Mouse (Mus musculus): ENCODE results near the gene Gm11168.
"Not testable (repeated sequence)": the region's sequence is repeated elsewhere in the genome, so short reads cannot be mapped to it uniquely, and the experiment has no call there.

Gene Gm11168

GRCm38 (mm10) chr9:3002794-3003396 is at the start of gene Gm11168:
Gene Gm11168, plus strand, starts transcription at chr9:3003346.
- DNase-seq (ENCODE audit: low spot score in 2 of 2), result not testable (repeated sequence)

DNA sequence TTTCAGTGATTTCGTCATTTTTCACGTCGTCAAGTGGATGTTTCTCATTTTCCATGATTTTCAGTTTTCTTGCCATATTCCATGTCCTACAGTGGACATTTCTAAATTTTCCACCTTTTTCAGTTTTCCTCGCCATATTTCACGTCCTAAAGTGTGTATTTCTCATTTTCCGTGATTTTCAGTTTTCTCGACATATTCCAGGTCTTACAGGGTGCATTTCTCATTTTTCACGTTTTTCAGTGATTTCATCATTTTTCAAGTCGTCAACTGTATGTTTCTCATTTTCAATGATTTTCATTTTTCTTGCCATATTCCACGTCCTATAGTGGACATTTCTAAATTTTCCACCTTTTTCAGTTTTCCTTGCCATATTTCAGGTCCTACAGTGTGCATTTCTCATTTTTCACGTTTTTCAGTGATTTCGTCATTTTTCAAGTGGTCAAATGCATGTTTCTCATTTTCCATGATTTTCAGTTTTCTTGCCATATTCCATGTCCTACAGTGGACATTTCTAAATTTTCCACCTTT is 2.6 kb upstream of the Gm11168 start, which contains the start of gene Gm10722:
Gene Gm10722, plus strand, starts transcription at position 478 of the 528 bp plus-strand sequence.
- DNase-seq (ENCODE audit: low spot score in 2 of 2), result peak; percentile 9 to 18

DNA sequence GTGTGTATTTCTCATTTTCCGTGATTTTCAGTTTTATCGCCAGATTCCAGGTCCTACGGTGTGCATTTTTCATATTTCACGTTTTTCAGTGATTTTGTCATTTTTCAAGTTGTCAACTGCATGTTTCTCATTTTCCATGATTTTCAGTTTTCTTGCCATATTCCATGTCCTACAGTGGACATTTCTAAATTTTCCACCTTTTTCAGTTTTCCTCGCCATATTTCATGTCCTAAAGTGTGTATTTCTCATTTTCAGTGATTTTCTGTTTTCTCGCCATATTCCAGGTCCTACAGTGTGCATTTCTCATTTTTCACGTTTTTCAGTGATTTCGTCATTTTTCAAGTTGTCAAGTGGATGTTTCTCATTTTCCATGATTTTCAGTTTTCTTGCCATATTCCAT is 2.1 kb upstream of the Gm11168 start:
- peak in 1 of 2 experiments; percentile 12 for DNase-seq (ENCODE audit: low spot score in 2 of 2)

DNA sequence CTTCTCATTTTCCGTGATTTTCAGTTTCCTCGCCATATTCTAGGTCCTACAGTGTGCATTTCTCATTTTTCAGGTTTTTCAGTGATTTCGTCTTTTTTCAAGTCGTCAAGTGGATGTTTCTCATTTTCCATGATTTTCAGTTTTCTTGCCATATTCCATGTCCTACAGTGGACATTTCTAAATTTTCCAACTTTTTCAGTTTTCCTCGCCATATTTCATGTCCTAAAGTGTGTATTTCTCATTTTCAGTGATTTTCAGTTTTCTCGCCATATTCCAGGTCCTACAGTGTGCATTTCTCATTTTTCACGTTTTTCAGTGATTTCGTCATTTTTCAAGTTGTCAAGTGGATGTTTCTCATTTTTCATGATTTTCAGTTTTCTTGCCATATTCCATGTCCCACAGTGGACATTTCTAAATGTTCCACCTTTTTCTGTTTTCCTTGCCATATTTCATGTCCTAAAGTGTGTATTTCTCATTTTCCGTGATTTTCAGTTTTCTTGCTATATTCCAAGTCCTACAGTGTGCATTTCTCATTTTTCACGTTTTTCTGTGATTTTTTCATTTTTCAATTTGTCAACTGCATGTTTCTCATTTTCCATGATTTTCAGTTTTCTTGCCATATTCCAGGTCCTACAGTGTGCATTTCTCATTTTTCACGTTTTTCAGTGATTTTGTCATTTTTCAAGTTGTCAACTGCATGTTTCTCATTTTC is 1.0 kb upstream of the Gm11168 start:
- peak; percentile 87 to 99 for DNase-seq (ENCODE audit: low spot score in 2 of 2)

- DNase-seq (ENCODE audit: low spot score in 2 of 2), result not testable (repeated sequence)
Observed at GRCm38 (mm10) chr9:3006179-3006578, 3.0 kb downstream of the Gm11168 start.

- peak; percentile 98 to 99 for DNase-seq (ENCODE audit: low spot score in 2 of 2)
Observed at GRCm38 (mm10) chr9:3006636-3007035, 3.5 kb downstream of the Gm11168 start.

DNA sequence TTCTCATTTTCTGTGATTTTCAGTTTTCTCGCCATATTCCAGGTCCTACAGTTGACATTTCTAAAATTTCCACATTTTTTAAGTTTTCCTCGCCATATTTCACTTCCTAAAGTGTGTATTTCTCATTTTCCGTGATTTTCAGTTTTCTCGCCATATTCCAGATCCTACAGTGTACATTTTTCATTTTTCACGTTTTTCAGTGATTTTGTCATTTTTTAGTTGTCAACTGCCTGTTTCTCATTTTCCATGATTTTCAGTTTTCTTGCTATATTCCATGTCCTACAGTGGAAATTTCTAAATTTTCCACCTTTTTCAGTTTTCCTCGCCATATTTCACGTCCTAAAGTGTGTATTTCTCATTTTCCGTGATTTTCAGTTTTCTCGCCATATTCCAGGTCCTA is 4.1 kb downstream of the Gm11168 start:
- DNase-seq (ENCODE audit: low spot score in 2 of 2), result not testable (repeated sequence)

DNA sequence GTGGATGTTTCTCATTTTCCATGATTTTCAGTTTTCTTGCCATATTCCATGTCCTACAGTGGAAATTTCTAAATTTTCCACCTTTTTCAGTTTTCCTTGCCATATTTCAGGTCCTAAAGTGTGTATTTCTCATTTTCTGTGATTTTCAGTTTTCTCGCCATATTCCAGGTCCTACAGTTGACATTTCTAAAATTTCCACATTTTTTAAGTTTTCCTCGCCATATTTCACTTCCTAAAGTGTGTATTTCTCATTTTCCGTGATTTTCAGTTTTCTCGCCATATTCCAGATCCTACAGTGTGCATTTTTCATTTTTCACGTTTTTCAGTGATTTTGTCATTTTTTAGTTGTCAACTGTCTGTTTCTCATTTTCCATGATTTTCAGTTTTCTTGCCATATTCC is 6.2 kb downstream of the Gm11168 start:
- DNase-seq (ENCODE audit: low spot score in 2 of 2), result not testable (repeated sequence)

DNA sequence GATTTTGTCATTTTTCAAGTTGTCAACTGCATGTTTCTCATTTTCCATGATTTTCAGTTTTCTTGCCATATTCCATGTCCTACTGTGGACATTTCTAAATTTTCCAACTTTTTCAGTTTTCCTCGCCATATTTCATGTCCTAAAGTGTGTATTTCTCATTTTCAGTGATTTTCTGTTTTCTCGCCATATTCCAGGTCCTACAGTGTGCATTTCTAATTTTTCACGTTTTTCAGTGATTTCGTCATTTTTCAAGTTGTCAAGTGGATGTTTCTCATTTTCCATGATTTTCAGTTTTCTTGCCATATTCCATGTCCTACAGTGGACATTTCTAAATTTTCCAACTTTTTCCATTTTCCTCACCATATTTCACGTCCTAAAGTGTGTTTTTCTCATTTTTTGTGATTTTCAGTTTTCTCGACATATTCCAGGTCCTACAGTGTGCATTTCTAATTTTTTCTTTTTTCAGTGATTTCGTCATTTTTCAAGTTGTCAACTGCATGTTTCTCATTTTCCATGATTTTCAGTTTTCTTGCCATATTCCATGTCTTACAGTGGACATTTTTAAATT is 9.0 kb downstream of the Gm11168 start:
- DNase-seq (ENCODE audit: low spot score in 2 of 2), result not testable (repeated sequence)

GRCm38 (mm10) chr9:3012733-3013279 is 9.7 kb downstream of the Gm11168 start, which contains the start of gene Gm10721:
Gene Gm10721, plus strand, starts transcription at chr9:3013140.
- DNase-seq (ENCODE audit: low spot score in 2 of 2), result not testable (repeated sequence)

GRCm38 (mm10) chr9:3015354-3015753 is 12.2 kb downstream of the Gm11168 start, which contains the start of gene Gm10720:
Gene Gm10720, plus strand, starts transcription at chr9:3015654.
- not testable (repeated sequence) for DNase-seq (ENCODE audit: low spot score in 2 of 2)

DNA sequence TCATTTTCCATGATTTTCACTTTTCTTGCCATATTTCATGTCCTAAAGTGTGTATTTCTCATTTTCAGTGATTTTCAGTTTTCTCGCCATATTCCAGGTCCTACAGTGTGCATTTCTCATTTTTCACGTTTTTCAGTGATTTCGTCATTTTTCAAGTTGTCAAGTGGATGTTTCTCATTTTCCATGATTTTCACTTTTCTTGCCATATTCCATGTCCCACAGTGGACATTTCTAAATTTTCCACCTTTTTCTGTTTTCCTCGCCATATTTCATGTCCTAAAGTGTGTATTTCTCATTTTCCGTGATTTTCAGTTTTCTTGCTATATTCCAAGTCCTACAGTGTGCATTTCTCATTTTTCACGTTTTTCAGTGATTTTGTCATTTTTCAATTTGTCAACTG is 12.8 kb downstream of the Gm11168 start:
- not testable (repeated sequence) for DNase-seq (ENCODE audit: low spot score in 2 of 2)

GRCm38 (mm10) chr9:3017108-3017507 is 14.0 kb downstream of the Gm11168 start, which contains the start of gene Gm10719:
Gene Gm10719, plus strand, starts transcription at chr9:3017408.
- DNase-seq (ENCODE audit: low spot score in 2 of 2), result not testable (repeated sequence)

- peak in 1 of 2 experiments; percentile 5 for DNase-seq (ENCODE audit: low spot score in 2 of 2)
Observed at GRCm38 (mm10) chr9:3018944-3019343, 15.8 kb downstream of the Gm11168 start.

GRCm38 (mm10) chr9:3019835-3020727 is 16.9 kb downstream of the Gm11168 start:
- DNase-seq (ENCODE audit: low spot score in 2 of 2), result peak; percentile 3 to 36

DNA sequence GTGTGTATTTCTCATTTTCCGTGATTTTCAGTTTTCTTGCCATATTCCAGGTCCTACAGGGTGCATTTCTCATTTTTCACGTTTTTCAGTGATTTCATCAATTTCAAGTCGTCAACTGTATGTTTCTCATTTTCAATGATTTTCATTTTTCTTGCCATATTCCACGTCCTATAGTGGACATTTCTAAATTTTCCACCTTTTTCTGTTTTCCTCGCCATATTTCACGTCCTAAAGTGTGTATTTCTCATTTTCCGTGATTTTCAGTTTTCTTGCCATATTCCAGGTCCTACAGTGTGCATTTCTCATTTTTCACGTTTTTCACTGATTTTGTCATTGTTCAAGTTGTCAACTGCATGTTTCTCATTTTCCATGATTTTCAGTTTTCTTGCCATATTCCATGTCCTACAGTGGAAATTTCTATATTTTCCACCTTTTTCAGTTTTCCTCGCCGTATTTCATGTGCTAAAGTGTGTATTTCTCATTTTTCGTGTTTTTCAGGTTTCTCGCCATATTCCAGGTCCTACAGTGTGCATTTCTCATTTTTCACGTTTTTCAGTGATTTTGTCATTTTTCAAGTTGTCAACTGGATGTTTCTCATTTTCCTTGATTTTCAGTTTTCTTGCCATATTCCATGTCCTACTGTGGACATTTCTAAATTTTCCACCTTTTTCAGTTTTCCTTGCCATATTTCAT is 19.3 kb downstream of the Gm11168 start:
- peak; percentile 48 to 60 for DNase-seq (ENCODE audit: low spot score in 2 of 2)

GRCm38 (mm10) chr9:3023312-3023984 is 20.3 kb downstream of the Gm11168 start, which contains the start of gene Gm10718:
Gene Gm10718, plus strand, starts transcription at chr9:3023547.
- DNase-seq (ENCODE audit: low spot score in 2 of 2), result peak; percentile 15 to 57

DNA sequence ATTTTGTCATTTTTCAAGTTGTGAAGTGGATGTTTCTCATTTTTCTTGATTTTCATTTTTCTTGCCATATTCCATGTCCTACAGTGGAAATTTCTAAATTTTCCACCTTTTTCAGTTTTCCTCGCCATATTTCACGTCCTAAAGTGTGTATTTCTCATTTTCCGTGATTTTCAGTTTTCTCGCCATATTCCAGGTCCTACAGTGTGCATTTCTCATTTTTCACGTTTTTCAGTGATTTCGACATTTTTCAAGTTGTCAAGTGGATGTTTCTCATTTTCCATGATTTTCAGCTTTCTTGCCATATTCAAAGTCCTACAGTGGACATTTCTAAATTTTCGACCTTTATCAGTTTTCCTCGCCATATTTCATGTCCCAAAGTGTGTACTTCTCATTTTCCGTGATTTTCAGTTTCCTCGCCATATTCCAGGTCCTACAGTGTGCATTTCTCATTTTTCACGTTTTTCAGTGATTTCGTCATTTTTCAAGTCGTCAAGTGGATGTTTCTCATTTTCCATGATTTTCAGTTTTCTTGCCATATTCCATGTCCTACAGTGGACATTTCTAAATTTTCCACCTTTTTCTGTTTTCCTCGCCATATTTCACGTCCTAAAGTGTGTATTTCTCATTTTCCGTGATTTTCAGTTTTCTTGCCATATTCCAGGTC is 21.0 kb downstream of the Gm11168 start:
- peak; percentile 100 for DNase-seq (ENCODE audit: low spot score in 2 of 2)

GRCm38 (mm10) chr9:3024912-3025467 is 21.8 kb downstream of the Gm11168 start, which contains the start of gene Gm10717:
Gene Gm10717, plus strand, starts transcription at chr9:3025417.
- DNase-seq (ENCODE audit: low spot score in 2 of 2), result peak in 1 of 2 experiments; percentile 29
